Mouse (Mus musculus) liver, embryonic 16.5 days (tissue): ENCODE results near the gene Ubtf. TPM values are rescaled to one million over a fixed set of nuclear protein-coding genes. Genes with fewer than 3 reads are reported as not detected.
A peak's percentile ranks its signal among the peaks of the same experiment; 100 is the strongest.

Experiments
- ATAC-seq: fragments of 200-750 bp; cut with Nextera tagmentation; 2 replicates; pipeline ENCODE4 v1.8.0; 2017; ENCODE audit warnings: low read depth, mild to moderate bottlenecking, moderate number of reproducible peaks, moderate library complexity
- H3K27ac ChIP-seq: fragments of 300-500 bp; sonication (generic); 2 replicates; pipeline ENCODE4 v1.5.1; 2014; ENCODE audit warnings: mild to moderate bottlenecking, low read length
- H3K27me3 ChIP-seq: fragments of 300-500 bp; sonication (generic); 2 replicates; pipeline ENCODE4 v1.6.1; 2014; ENCODE audit warnings: low read depth, low read length, mixed read lengths; ENCODE audit not compliant: control insufficient read depth, insufficient read depth
- H3K36me3 ChIP-seq: fragments of 300-500 bp; sonication (generic); 2 replicates; pipeline ENCODE4 v1.6.1; 2014; ENCODE audit warnings: mild to moderate bottlenecking; ENCODE audit not compliant: control insufficient read depth, insufficient read depth
- H3K4me1 ChIP-seq: fragments of 300-500 bp; sonication (generic); 2 replicates; pipeline ENCODE4 v1.6.1; 2014; ENCODE audit warnings: low read depth, low read length, mixed read lengths; ENCODE audit not compliant: control insufficient read depth
- H3K4me2 ChIP-seq: fragments of 300-500 bp; sonication (generic); 2 replicates; pipeline ENCODE4 v1.6.1; 2014; ENCODE audit warnings: low read depth, low read length, mixed read lengths
- H3K4me3 ChIP-seq: fragments of 300-500 bp; sonication (generic); 2 replicates; pipeline ENCODE4 v1.5.1; 2014; ENCODE audit warnings: low read depth, mild to moderate bottlenecking, low read length
- H3K9ac ChIP-seq: fragments of 300-500 bp; sonication (generic); 2 replicates; pipeline ENCODE4 v1.6.1; 2014; ENCODE audit warnings: low read depth, low read length
- H3K9me3 ChIP-seq: fragments of 300-500 bp; sonication (generic); replicated peaks from 2 replicates; pipeline ENCODE4 v1.6.1; 2016; ENCODE audit warnings: low read length; ENCODE audit not compliant: control insufficient read depth
- WGBS: fragments of 180-500 bp; shearing (Covaris S2); extraction: QIAGEN DNeasy Blood & Tissue Kit; methylation state at CpG from one replicate; pipeline ENCODE4 v1.1.7; 2014; ENCODE audit not compliant: insufficient replicate concordance; 5-methylcytosine and 5-hydroxymethylcytosine counted together
- polyA plus RNA-seq: library from polyadenylated mRNA; unstranded; fragments of >200 nt; fragmentation: Nextera tagmentation; extraction: Ambion mirVana; gene quantifications from 2 replicates; pipeline ENCODE4 v1.2.1, GENCODE M21; 2015

Ubtf gene
- polyA plus RNA-seq, 1 experiment from 2014 or later = 46.4 TPM

GRCm38 (mm10) chr11:102310768-102311695 is 8.5 kb downstream of the Ubtf start:
- no peaks in the 10 kb centered on the region for H3K9me3 ChIP-seq
- 59% methylated on average over 35 of the region's 38 CpGs for WGBS
- peak overlapping the region; percentile 77 for H3K4me2 ChIP-seq
- no peak overlapping the region for H3K4me3 ChIP-seq
- H3K4me1 ChIP-seq = peaks cover 45% of the 10 kb centered on the region
- H3K27me3 ChIP-seq = no peaks in the 10 kb centered on the region
- H3K9ac ChIP-seq = no peak overlapping the region
- H3K27ac ChIP-seq = peak overlapping the region; percentile 8; the same call in 1 of the 2 replicates
- peaks cover 67% of the 10 kb centered on the region for H3K36me3 ChIP-seq
- ATAC-seq = no peak

- no peaks in the 10 kb centered on the region for H3K27me3 ChIP-seq
- WGBS = 73% methylated on average over 22 of the region's 22 CpGs
- peaks cover 67% of the 10 kb centered on the region for H3K36me3 ChIP-seq
- H3K4me1 ChIP-seq = peaks cover 35% of the 10 kb centered on the region
- H3K9ac ChIP-seq = peak overlapping the region; percentile 60
- H3K4me3 ChIP-seq = peak overlapping the region; percentile 61
- no peaks in the 10 kb centered on the region for H3K9me3 ChIP-seq
- H3K27ac ChIP-seq = peak overlapping the region; percentile 72
- no peak for ATAC-seq
- peak overlapping the region; percentile 77 for H3K4me2 ChIP-seq
Measured at GRCm38 (mm10) chr11:102309821-102310617, 9.5 kb downstream of the Ubtf start.

GRCm38 (mm10) chr11:102308979-102309378 is 10.6 kb downstream of the Ubtf start:
- Histone ChIP-seq H3K9ac (peak overlapping the region; percentile 60), H3K4me3 (peak overlapping the region; percentile 61), H3K27ac (peak overlapping the region; percentile 72), H3K9me3 (no peaks in the 10 kb centered on the region), H3K36me3 (peaks cover 57% of the 10 kb centered on the region), H3K4me2 (peak overlapping the region; percentile 77), H3K4me1 (peaks cover 32% of the 10 kb centered on the region), H3K27me3 (no peaks in the 10 kb centered on the region)
- under 1% methylated on average over 27 of the region's 27 CpGs for WGBS
- peak; percentile 95 for ATAC-seq

GRCm38 (mm10) chr11:102308104-102308503 is 11.4 kb downstream of the Ubtf start:
- peaks cover 32% of the 10 kb centered on the region for H3K4me1 ChIP-seq
- H3K27ac ChIP-seq = no peak overlapping the region
- no peaks in the 10 kb centered on the region for H3K27me3 ChIP-seq
- H3K36me3 ChIP-seq = peaks cover 48% of the 10 kb centered on the region
- H3K9ac ChIP-seq = no peak overlapping the region
- WGBS = 73% methylated on average over 9 of the region's 9 CpGs
- no peak overlapping the region for H3K4me3 ChIP-seq
- H3K9me3 ChIP-seq = no peaks in the 10 kb centered on the region
- ATAC-seq = no peak
- no peak overlapping the region for H3K4me2 ChIP-seq

DNA sequence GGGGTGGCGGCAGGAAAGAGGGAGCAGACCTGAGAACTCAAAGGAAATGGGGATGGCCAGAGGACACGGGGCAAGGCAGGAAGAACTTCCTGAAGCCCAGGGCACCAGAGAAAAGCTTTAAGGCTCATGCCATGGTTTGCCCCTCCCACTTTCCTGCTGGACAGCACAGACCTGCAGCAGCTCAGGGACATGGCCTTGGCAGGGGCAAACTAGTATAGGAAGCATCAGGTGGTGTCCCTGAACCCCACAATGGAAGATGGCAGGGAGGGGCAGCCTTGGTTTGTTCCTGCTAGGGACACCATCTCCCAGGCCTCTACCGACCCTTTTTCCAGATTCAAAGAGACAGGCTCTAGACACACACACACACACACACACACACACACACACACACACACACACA is 14.2 kb downstream of the Ubtf start:
- Histone ChIP-seq H3K27me3 (no peaks in the 10 kb centered on the region), H3K4me3 (no peak overlapping the region), H3K4me1 (peaks cover 18% of the 10 kb centered on the region), H3K9ac (no peak overlapping the region), H3K36me3 (peaks cover 32% of the 10 kb centered on the region), H3K27ac (no peak overlapping the region), H3K9me3 (no peaks in the 10 kb centered on the region), H3K4me2 (no peak overlapping the region)
- no peak for ATAC-seq
- 53% methylated on average over 3 of the region's 3 CpGs for WGBS

DNA sequence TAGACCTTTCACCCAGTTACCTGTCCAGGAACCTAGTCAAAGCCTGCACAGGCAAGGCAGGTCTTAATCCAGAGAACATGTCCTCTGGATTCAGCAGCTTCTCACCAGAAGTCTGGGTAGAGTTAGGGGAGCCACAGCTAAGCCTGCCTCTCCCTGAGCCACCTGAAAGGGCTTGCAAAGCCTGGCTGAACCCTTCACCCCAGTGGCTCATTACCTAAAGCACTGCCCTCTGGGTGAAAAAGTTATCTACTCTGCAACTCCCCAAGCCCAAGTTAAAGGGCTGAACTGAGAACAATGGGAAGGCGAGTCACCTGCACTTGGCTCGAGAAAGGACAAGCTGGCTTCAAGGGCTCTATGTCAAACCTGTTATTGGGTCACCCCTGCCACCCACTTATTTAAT is 15.4 kb downstream of the Ubtf start:
- no peak for ATAC-seq
- WGBS = 51% methylated on average over 2 of the region's 2 CpGs
- 0 out of 2 replicates have a peak, but pooled peaks cover 3% of the 10 kb centered on the region for H3K9me3 ChIP-seq

GRCm38 (mm10) chr11:102299839-102300238 is 19.7 kb downstream of the Ubtf start:
- H3K4me3 ChIP-seq = no peak overlapping the region
- H3K4me2 ChIP-seq = no peak overlapping the region
- peaks cover 24% of the 10 kb centered on the region for H3K4me1 ChIP-seq
- H3K27me3 ChIP-seq = no peaks in the 10 kb centered on the region
- no peak overlapping the region for H3K9ac ChIP-seq
- no peaks in the 10 kb centered on the region for H3K36me3 ChIP-seq
- ATAC-seq = no peak
- 0 out of 2 replicates have a peak, but pooled peaks cover 3% of the 10 kb centered on the region for H3K9me3 ChIP-seq
- no peak overlapping the region for H3K27ac ChIP-seq
- WGBS = 13% methylated on average over 1 of the region's 1 CpGs

More for the DNA sequence above, 15.4 kb downstream of the Ubtf start:
- Histone ChIP-seq H3K4me1 (peaks cover 6% of the 10 kb centered on the region), H3K4me2 (no peak overlapping the region), H3K36me3 (peaks cover 24% of the 10 kb centered on the region), H3K27ac (no peak overlapping the region), H3K9ac (no peak overlapping the region), H3K4me3 (no peak overlapping the region), H3K27me3 (no peaks in the 10 kb centered on the region)

GRCm38 (mm10) chr11:102297577-102298556 is 21.7 kb downstream of the Ubtf start:
- Histone ChIP-seq H3K9me3 (0 out of 2 replicates have a peak, but pooled peaks cover 3% of the 10 kb centered on the region), H3K4me2 (peak overlapping the region; percentile 98), H3K36me3 (peaks cover 12% of the 10 kb centered on the region), H3K27me3 (no peaks in the 10 kb centered on the region), H3K4me1 (peaks cover 30% of the 10 kb centered on the region), H3K4me3 (peak overlapping the region; percentile 76), H3K27ac (peak overlapping the region; percentile 97), H3K9ac (peak overlapping the region; percentile 80)
- WGBS = 18% methylated on average over 27 of the region's 27 CpGs
- ATAC-seq = peak; percentile 7; the same call in 1 of the 2 replicates
